Mouse (Mus musculus): Measurements from ENCODE around the gene Mbl1. TPM values are rescaled to one million over a fixed set of nuclear protein-coding genes. Genes with fewer than 3 reads are reported as not detected.

Gene Mbl1
- total RNA-seq (2021), result not detected

DNA sequence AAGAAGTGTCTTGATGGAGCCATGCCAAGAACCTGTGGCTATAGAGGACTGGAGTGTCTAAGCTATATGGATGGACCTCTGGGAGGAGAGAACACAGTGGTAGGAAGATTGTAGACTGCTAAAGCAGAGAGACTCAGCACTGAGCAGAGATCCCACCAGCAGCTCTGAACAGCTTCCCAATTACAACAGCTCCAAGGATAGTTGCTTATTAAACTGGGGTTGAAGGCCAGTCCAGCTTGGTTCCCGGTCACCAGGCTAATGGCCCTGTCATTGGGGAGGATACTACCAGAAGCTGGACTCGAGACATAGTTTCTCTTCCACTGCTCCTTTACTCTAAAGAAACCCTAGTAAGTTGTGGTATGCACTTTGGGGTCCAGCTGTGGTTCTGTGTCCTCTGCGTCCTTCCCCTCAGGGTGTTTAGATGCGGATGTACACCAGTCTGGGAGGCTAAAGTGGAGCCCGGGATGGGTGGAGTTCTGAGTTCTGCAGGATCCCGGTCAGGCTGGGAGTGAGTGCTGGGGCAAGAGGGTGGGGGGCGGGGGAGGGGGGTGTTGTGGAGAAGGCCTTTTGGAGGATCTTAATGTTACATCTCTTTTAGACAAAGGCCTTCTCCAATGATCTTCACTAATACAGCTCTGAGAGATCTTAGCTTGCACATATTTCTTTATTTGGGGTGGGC, at the start of gene Mbl1:
Gene Mbl1 (plus strand): TSS at position 239 of the 679 bp plus-strand sequence.
- DNase-seq, result no peak
- intact Hi-C loops (cut with DNase I), result no loop called here

DNA sequence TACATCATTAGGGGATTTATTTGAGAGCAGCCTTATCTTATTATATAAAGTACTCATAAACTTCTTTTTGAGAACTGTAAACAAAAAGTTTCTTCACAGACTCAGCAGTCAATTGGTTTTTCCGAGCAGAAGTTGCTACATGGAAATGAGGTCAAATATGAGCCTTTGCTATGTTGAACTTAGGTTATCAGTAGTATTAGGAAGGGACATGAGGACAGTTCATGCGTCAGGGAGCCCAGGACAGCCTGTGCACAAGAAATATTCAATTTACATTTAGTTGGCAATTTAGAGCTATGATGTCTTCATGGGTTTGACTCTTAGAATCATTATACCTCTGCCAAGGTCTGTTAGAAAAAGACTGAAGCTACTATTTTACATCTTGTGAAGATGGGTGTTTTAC, 49.0 kb upstream of the Mbl1 start:
- DNase-seq, result no peak

DNA sequence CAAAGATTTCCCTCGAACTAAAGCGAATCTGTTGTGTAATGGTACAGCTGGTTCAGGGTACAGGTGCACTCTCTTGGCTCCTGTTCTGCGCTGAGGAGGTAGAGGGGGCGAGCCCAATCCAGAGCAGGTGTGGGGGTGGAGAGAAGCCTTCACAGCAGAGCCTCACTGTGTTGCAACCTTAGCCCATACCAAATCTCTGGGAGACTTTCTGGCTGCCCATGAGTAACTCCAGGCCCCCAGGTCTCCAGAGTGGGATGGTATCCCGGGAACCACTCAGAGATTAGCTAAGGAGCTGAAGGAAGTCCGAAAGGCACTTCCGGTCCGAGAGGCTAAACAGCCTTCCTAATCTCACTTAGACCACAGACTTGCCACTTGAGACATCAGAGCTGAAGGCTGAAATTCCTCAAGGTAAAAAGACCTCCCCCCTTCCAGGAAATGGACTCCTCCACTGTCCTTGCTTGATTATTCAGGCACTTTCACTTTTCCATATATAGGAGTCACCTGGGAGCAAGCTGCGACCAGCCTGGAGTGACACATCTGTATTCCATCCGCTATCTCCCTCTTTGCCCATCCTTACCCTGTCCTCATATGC, 46.3 kb upstream of the Mbl1 start, which contains the start of gene Mat1a:
Gene Mat1a (plus strand): TSS at position 183 of the 592 bp plus-strand sequence.
- intact Hi-C loops (cut with DNase I), result no loop called here
- no peak for DNase-seq

More for the DNA sequence above, 49.0 kb upstream of the Mbl1 start:
- intact Hi-C loops (cut with DNase I), result no loop called here

DNA sequence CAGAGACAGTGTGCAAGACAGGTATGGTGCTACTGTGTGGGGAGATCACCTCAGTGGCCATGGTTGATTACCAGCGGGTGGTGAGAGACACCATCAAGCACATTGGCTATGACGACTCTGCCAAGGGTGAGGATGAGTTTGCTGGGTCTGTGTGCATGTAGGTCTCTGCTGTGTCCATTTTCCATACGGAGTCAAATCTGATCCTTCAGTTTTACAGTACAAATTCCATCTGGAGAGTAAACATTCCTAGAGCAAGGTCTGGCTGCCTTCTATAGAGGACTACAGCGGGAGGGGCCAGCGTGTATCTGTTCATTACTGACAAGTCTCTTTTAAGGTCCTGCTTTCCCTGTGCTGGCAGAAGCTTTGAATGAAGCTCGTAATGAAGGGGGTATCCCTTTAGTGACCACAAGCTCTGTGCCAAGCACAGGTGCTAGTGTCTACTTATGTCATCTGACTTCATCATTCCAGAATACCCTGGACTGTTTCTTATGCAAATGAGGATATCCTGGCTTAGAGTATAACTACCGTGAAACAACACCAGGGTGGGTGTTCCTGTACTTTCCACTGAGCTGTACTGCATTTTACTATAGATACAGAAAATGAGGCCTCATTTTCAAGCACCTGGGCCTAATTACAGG, 40.1 kb upstream of the Mbl1 start:
- no peak for DNase-seq
- intact Hi-C loops (cut with DNase I), result no loop called here

DNA sequence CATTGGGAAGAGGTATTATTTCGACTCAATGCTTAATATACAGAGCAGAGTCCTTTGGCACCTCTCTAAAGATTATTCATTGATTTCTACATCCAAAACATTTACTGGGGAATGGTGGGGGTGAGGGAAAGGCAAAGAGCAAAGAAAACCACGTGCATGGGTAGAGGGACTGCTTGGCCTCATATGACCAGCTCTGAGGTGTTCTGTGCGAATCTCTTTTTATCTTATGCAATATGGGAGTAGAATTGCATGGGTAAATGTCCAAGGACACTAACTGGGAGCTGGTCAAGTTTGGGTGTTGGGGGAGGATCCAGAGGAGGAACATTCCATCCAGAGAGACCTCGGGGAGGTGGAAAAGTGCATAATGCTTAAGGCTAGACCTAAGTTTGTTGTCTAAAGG, 38.3 kb upstream of the Mbl1 start:
- no peak for DNase-seq
- intact Hi-C loops (cut with DNase I), result no loop called here

DNA sequence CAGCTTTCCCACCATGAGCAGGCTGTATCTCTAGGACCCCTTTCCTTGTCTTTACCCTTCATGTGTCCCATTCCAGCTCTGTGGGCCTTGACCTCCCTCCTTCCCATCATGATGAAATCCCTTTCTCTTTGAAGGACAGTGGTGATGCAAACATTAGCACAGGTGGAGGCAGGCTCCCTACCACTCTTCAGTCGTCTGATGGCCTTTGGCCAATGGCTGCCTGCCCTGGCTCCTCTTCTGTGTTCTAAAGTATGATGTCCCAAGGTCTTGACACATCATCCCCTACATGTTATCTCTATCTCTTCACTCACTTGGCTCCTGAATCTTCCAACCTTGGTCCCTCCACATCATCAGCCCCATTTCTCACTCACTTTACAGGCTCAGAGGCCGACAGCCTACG, 35.0 kb upstream of the Mbl1 start:
- DNase-seq, result peak; percentile 29
- intact Hi-C loops (cut with DNase I), result no loop called here

DNA sequence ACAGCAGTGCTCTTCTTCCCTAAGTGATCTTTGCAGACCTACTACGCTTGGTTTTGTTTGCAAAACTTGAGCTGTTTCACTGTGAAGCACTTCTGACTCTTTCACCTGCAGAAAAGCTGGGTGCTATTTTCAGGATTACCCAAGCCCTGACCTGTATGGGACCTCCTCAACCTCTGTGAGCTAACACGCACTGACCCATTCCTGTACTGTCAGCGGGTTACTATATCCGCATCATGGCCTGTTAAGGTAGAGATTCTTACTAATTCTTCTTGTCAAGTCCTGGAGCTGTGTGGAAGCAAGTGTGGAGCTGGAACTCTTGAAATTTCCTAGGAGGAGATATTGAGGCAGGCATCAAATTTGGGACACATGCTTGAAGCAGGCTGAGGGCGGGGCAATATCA, 26.6 kb upstream of the Mbl1 start:
- DNase-seq, result no peak
- intact Hi-C loops (cut with DNase I), result no loop called here

DNA sequence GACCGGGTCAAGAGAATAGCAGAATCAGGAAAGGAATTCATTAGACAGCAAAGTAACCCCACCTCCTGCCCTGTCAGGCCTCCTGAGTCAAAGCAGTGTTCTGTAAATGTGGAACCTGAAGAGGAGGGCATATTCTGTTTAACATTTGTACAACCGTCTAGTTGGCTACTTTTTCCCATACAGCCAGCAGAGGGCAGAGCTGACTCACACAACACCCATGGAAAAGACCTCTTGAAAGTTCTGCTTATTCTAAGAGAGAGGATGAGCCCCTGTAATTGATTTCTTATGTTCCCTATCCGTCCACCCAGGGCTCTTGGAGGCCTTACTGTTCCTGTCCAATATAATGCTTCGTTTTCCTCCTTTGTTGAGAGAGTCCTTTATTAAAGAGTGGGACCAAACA, 23.3 kb upstream of the Mbl1 start:
- intact Hi-C loops (cut with DNase I), result no loop called here
- peak; percentile 15 for DNase-seq

DNA sequence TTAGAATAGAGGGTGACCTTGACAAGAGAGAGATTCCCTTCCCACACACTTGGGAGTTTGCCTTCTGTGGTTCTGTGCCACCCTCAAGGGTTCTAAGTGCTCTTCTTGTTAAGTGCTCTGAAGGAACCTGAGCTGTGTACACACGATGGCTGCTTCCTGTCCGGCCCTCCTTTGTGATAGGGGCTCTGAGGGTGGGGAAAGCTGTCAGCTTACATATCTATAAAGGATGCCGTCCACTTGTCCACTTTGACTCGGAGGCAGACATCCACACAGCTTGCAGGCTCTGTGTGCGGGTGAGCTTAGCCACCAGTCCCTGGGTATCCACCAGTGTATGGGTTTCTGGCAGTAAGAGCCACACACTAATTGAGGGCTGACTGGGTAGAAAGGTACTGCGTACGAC, 19.7 kb upstream of the Mbl1 start, which contains the start of gene Sftpa1:
Gene Sftpa1 (plus strand): TSS at position 243 of the 400 bp plus-strand sequence.
- intact Hi-C loops (cut with DNase I), result no loop called here
- no peak for DNase-seq

DNA sequence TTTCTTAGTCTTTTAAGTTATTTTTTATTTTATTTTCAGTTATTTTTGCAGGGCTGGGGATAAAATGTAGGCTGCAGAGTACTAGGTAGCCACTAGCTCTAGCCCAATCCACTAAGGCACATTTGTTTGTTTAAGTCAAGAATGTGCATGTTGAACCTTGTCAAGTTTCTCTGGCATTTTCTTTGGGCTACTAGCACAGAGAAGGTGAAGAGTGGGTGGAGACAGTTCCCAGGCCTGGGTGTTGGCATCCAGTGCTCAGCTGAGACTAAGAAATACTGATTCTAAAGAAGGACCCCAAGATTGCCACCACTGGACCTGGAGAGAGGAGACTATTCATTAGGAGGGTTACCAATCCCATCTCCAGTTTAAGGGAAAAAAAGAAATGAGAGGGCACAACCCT, 14.3 kb upstream of the Mbl1 start:
- DNase-seq, result no peak
- intact Hi-C loops (cut with DNase I), result no loop called here

DNA sequence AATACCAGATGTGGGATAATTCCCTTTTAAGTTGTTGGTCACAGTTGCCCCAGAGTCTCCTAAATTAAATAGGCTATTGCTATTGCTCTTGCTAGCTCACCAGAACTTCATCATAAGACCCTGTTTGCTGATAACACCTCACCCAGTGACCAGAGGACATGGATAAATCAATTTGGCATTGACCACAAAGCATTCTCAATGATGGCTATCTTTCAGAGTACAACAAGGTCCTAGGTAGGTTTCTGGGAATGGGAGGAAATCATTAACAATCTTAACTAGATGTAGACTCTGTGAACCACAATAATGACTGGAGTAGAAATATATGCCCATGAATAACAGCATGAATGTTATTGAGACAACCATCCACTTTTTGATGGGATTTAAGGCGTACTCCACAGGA, 10.6 kb upstream of the Mbl1 start:
- intact Hi-C loops (cut with DNase I), result no loop called here
- DNase-seq, result no peak

DNA sequence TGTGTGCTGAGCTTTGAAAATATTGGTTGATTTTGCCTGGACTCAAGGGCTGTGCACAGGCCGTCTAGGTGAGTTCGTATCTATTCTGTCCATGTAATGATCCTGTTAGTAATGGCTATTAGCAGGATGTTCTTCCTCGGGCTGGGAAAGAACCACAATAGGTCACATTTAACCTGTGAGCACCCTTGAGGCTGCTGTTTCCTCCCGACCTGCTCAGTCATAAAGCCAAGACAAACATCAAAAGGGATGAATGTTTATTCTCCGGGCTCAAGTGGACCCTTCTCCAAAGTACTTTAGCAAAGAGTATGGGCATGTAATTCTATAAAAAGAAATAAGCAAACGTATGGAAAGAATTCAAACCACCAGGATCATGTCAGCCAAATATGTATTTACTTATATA, 5.2 kb upstream of the Mbl1 start:
- DNase-seq, result no peak
- intact Hi-C loops (cut with DNase I), result no loop called here

DNA sequence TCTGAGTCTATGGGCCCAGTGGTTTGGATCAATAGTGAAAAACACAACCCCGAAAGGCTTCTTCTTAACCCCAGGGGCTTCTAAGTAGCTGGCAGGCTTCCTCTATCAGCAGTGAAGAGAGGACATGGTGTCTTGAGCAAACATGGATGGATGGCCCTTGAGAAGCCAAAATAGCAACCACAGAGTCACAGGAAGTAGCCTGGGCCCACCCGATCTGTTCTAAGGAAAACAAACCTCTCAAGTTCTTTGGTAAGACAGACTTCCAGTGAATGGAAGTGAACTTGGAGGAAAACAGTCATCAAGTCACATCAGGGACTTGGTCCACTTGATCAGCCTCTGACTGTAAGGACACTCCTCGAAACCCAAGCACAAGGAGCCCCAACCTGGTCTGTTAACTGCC, 4.3 kb upstream of the Mbl1 start:
- intact Hi-C loops (cut with DNase I), result no loop called here
- DNase-seq, result no peak

DNA sequence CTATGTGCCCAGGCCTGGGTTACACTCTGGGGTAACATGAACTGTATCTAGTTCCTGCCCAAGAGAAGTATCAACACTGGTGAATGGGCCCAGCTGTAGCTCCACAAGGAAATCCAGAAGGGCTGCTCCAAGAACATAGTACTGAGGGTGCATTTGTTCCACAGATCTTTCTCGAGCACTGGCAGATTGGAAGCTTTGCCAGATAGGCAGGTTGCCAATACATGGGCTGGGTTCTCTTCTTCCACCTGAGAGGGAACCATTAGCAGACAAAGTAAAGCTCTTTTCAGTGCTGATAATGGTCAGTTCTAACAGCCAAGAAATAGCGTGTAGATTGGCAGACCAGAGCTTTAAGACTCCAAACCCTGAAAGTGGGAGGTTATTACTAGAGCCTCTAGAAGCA, 3.9 kb upstream of the Mbl1 start:
- DNase-seq, result no peak
- intact Hi-C loops (cut with DNase I), result no loop called here

DNA sequence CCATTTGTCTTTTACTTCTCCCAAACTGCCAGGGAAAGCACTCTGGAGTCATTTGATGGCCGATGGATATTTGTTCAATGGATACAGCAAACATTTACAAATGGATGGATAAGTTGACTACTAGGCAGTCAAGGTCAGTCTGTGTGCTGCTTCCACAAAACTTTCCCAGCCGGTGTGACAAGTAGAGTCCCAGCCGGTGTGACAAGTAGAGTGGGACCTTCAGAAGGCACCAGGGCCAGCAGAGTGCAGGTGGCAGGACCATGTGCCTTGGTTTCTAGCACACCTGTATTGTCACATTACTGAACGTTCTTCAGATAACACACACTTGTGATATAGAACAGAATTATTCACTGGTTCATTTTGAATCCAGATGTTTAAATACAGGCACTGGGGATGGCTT, 8.8 kb downstream of the Mbl1 start:
- intact Hi-C loops (cut with DNase I), result no loop called here
- DNase-seq, result no peak

DNA sequence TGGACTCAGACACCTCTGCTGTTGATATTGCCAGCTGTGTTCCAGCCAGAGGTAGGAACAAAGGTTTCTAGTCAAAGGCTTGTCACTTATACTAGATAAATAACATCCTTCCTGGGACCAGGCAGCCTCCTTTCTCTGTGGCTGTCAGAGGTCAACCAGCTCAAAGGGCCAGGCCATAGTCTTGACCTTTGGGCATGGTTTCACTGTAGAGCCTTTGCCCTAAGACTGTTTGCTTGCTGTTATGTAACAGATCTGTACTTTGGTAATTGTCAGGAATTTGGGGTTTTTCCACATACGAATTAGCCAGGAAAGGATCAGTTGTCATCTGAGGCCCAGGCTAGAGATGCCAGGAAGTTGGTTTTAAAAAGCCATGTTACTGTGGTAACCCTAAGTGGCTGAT, 9.5 kb downstream of the Mbl1 start:
- intact Hi-C loops (cut with DNase I), result no loop called here
- DNase-seq, result no peak

DNA sequence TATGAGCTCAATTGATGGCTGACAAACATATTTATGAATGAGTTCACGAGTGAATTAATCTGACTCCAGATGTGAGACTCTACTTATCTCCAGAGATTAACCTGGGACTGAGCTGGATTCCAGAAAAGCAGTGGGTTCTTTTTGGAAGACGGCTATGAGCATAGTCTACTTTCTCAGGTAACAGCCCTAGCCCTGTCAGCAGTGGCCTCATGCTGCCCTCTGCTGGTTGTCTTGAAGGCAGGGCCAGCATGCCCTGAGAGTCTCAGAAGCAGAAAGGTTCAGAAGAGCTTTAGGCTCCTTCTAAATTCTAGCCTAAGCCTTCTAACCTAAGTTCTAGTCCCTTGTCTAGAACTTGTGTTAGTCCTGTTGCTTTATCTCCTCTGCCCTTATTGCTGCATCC, 11.4 kb downstream of the Mbl1 start:
- intact Hi-C loops (cut with DNase I), result no loop called here
- DNase-seq, result peak; percentile 30

DNA sequence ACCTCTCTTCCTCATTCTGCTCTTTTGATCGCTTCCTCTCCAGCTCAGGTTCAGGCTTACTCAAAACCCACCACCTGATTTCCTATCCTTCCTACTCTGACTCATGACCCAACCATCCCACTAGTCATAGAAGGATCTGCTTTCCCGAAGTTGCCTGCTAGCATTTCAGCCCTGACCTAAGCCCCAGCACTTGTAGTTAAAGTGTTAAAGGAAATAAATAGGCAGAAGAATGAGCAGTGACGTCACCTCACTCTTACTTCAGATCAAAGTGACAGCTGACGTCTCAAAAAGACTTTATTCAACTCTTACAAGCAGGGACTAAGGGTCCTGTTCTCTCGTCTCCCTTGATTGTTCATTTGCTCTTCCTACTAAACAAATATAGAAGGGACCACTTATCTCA, 16.0 kb downstream of the Mbl1 start:
- intact Hi-C loops (cut with DNase I), result no loop called here
- DNase-seq, result no peak

DNA sequence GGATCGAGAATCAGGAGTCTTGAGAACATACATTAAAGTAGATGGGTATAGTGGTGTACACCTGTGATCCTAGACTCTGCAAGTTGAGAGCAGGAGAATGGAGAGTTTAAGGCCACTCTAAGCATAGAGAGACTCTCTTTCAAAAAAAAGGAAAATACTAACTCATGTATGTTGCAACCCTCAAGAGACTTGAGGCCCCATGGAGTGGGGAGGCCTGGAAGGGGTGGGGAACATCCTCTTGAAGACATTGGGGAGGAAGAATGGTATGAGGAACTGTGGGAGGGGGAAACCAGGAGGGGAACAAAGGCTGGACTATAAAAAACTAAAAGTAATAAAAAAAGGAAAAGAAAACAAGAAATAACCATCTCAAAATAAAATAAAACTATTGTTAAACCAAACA, 17.3 kb downstream of the Mbl1 start:
- DNase-seq, result no peak
- intact Hi-C loops (cut with DNase I), result no loop called here

DNA sequence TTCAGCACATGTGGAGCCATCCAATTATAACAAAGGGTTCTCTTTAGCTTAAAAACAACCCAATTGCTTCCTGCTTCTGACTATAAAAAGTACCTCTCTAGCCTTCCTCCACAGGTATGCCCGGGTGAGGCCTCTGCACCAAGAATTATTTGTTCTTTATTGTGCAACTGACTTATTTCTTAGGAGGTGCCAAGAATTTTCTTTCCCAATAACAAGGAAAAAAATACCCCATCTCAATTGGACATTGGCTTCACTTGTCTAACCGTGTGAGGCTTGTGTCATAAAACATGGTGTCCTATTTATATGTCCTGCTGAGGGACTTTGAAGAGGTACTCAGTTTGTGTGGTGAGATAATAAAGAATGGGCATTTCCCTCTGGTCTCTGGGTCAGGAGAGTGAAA, 19.3 kb downstream of the Mbl1 start:
- no peak for DNase-seq
- intact Hi-C loops (cut with DNase I), result loop anchor here (2.0 kb wide), 1 partner anchor 14 kb away; the partner anchor contains the start of gene Sftpd

DNA sequence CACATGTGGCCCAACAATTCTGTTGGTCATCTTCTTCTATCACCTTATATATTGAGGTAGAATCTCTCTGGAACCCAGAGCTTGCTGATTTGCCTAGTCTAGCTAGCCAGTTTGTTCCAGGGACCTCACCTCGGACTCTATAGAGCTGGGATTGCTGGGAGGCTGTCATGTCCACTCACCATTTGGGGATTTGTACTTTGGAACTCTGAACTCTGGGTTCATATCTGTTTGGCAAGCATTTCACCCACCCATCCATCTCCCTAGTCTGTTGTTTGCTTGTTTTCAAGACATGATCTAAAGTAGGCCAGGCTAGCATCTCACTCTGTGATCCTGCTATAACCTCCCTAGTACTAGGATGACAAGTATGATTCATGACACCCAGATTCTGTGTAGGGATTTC, 23.5 kb downstream of the Mbl1 start:
- no peak for DNase-seq
- intact Hi-C loops (cut with DNase I), result no loop called here
